Mouse (Mus musculus): ENCODE measurements at regions not wholly inside any gene's neighbourhood (a gene's known extent, or its start where the extent isn't known, plus 50 kb on each side); places are given as distances from the start of the nearest gene placed in this dataset.

DNA sequence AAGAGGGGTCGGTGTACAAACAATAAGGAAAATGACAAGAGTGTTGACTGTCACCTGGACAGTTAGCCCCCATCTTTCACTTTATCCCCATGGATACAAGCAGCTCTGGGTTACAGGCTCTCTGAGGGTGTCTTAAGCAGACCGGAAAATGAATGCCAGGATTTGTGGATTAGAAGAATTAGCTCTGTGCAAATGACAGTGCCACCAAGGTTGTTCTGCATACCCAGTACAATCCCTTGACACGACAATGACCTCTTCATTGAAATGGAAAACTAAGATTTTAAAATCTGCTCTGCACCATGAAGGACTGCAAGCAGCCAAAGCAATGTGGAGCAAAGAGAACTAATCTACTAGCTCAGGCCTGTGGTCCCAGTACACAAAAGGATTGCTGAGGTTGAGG is 105.9 kb downstream of the Tas2r134 start:
- in situ Hi-C loops (cut with MboI; ENCODE audit: low pct_ligation_motif_present, low pct_unique_long_range_greater_than_20kb, low sequenced_read_pairs) (no loop called here), dilution Hi-C loops (cut with MboI; ENCODE audit: extremely low pct_ligation_motif_present, extremely low pct_unique_long_range_greater_than_20kb, low sequenced_read_pairs) (no loop called here)
- Histone ChIP-seq H3K4me3 (replicated peaks in 1 of 3; ENCODE audit: low read depth in 2 of 3, low read length in 2 of 3, poor library complexity in 1 of 3) (no peak overlapping the region), H3K36me3 (replicated peaks in 1 of 2; ENCODE audit: control insufficient read depth in 1 of 2, insufficient read depth in 1 of 2, low read length in 1 of 2) (no peaks in the 10 kb centered on the region), H3K9me3 (replicated peaks; ENCODE audit: low read length) (no peaks in the 10 kb centered on the region), H3K9ac (ENCODE audit: insufficient read depth, low read depth) (no peak overlapping the region), H3K27ac (ENCODE audit: insufficient read depth, low read depth) (no peak overlapping the region), H3K27me3 (replicated peaks) (no peaks in the 10 kb centered on the region), H3K79me2 (replicated peaks; ENCODE audit: control insufficient read depth, extremely low read depth, insufficient read depth, poor library complexity, severe bottlenecking) (no peaks in the 10 kb centered on the region), H3K4me1 (ENCODE audit: control insufficient read depth in 1 of 2, insufficient read depth in 2 of 2) (no peaks in the 10 kb centered on the region), H3K4me2 (ENCODE audit: insufficient read depth, low read depth, poor library complexity, severe bottlenecking) (no peak overlapping the region)
- DNase-seq (ENCODE audit: extremely low read depth), result no peak
- TF ChIP-seq E2F4 (IDR thresholded peaks at IDR 0.05; ENCODE audit: insufficient replicate concordance, low read depth, low read length) (no peak), RCOR1 (conservative IDR thresholded peaks at IDR 0.05; ENCODE audit: low read depth, low read length) (no peak), MEF2A (IDR thresholded peaks at IDR 0.05; ENCODE audit: borderline replicate concordance, low read depth, low read length) (no peak), GABPA (IDR thresholded peaks at IDR 0.05; ENCODE audit: insufficient replicate concordance, low read depth, low read length) (no peak), MAFK (IDR thresholded peaks at IDR 0.05; ENCODE audit: insufficient replicate concordance, low read length) (no peak), IRF4 (IDR thresholded peaks at IDR 0.05; ENCODE audit: low read depth, low read length) (no peak), EP300 (IDR thresholded peaks at IDR 0.05; ENCODE audit: low read length) (no peak), TBP (conservative IDR thresholded peaks at IDR 0.05; ENCODE audit: low read depth, low read length) (no peak)

DNA sequence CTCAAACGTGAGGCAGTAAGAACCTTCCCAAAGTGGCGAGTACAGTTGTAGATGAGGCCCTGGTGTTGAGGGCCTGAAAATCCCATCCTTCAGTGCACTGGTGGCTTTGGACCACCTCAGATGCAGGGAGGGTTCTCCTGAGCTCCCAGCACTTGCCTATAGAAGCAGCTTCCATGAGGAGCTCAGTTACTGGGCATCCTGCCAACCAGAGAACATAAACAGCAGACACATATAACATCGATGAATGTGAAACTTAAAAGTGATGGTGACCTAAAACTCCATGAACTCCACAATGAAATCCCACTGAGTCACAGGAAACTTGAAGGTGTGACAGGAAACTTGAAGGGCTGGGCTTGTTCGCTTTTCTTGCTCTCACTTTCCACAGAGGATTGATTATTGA is 109.1 kb downstream of the Tas2r134 start:
- no peak for TF ChIP-seq PAX5 (IDR thresholded peaks at IDR 0.05; ENCODE audit: low read length)
- TF ChIP-seq SIN3A (IDR thresholded peaks at IDR 0.05; ENCODE audit: low read length), result no peak
- no peak for TF ChIP-seq JUN (IDR thresholded peaks at IDR 0.05; ENCODE audit: insufficient read depth, low read depth, low read length)
- no peak for TF ChIP-seq NELFE (IDR thresholded peaks at IDR 0.05; ENCODE audit: low read depth, low read length)
- no peak for TF ChIP-seq MAX (IDR thresholded peaks at IDR 0.05; ENCODE audit: low read length)
- TF ChIP-seq ELF1 (IDR thresholded peaks at IDR 0.05; ENCODE audit: low read depth, low read length), result no peak
- TF ChIP-seq ETS1 (conservative IDR thresholded peaks at IDR 0.05; ENCODE audit: low read depth, low read length), result no peak
- TF ChIP-seq POLR2AphosphoS2 (IDR thresholded peaks at IDR 0.05; ENCODE audit: low read depth, low read length), result no peak
- no peaks in the 10 kb centered on the region for H3K36me3 ChIP-seq (replicated peaks in 1 of 2; ENCODE audit: control insufficient read depth in 1 of 2, insufficient read depth in 1 of 2, low read length in 1 of 2)
- in situ Hi-C loops (cut with MboI; ENCODE audit: low pct_ligation_motif_present, low pct_unique_long_range_greater_than_20kb, low sequenced_read_pairs), result no loop called here
- H3K4me1 ChIP-seq (ENCODE audit: control insufficient read depth in 1 of 2, insufficient read depth in 2 of 2), result no peaks in the 10 kb centered on the region
- H3K27ac ChIP-seq (ENCODE audit: insufficient read depth, low read depth), result no peak overlapping the region
- dilution Hi-C loops (cut with MboI; ENCODE audit: extremely low pct_ligation_motif_present, extremely low pct_unique_long_range_greater_than_20kb, low sequenced_read_pairs), result no loop called here
- no peak overlapping the region for H3K9ac ChIP-seq (ENCODE audit: insufficient read depth, low read depth)
- H3K4me3 ChIP-seq (replicated peaks in 1 of 3; ENCODE audit: low read depth in 2 of 3, low read length in 2 of 3, poor library complexity in 1 of 3), result no peak overlapping the region
- no peaks in the 10 kb centered on the region for H3K79me2 ChIP-seq (replicated peaks; ENCODE audit: control insufficient read depth, extremely low read depth, insufficient read depth, poor library complexity, severe bottlenecking)
- H3K4me2 ChIP-seq (ENCODE audit: insufficient read depth, low read depth, poor library complexity, severe bottlenecking), result no peak overlapping the region
- no peak for DNase-seq (ENCODE audit: extremely low read depth)
- no peaks in the 10 kb centered on the region for H3K27me3 ChIP-seq (replicated peaks)
- no peaks in the 10 kb centered on the region for H3K9me3 ChIP-seq (replicated peaks; ENCODE audit: low read length)
